Mouse (Mus musculus) hindlimb bud, embryonic 11.5 days (tissue): ENCODE data around the gene Dcdc2c.

ENCODE experiments used
- DNase-seq: peaks from one replicate; pipeline ENCODE4 v3.0.0-alpha.2; 2012; ENCODE audit warnings: low read depth, low spot score; ENCODE audit errors: extremely low spot score

Dcdc2c gene

GRCm38 (mm10) chr12:28552299-28552698 lies at the start of gene Dcdc2c:
Gene Dcdc2c, minus strand, starts transcription at chr12:28552399.
- DNase-seq: no peak

- no peak for DNase-seq
Observed at GRCm38 (mm10) chr12:28598526-28598991, 46.4 kb upstream of the Dcdc2c start.

GRCm38 (mm10) chr12:28598110-28598509 lies 45.9 kb upstream of the Dcdc2c start:
- no peak for DNase-seq

GRCm38 (mm10) chr12:28597699-28598098 lies 45.5 kb upstream of the Dcdc2c start:
- no peak for DNase-seq

GRCm38 (mm10) chr12:28596851-28597250 lies 44.7 kb upstream of the Dcdc2c start:
- DNase-seq: no peak

GRCm38 (mm10) chr12:28590428-28590827 lies 38.2 kb upstream of the Dcdc2c start:
- DNase-seq: no peak

GRCm38 (mm10) chr12:28589090-28589868 lies 37.1 kb upstream of the Dcdc2c start:
- DNase-seq: no peak

GRCm38 (mm10) chr12:28587949-28588348 lies 35.8 kb upstream of the Dcdc2c start:
- no peak for DNase-seq

GRCm38 (mm10) chr12:28584036-28584435 lies 31.8 kb upstream of the Dcdc2c start:
- DNase-seq: no peak

GRCm38 (mm10) chr12:28582423-28582822 lies 30.2 kb upstream of the Dcdc2c start, which contains the start of gene Allc:
Gene Allc, minus strand, starts transcription at chr12:28582523.
- DNase-seq: no peak

- no peak for DNase-seq
Observed at GRCm38 (mm10) chr12:28579132-28579531, 26.9 kb upstream of the Dcdc2c start.

- no peak for DNase-seq
Observed at GRCm38 (mm10) chr12:28578147-28578546, 25.9 kb upstream of the Dcdc2c start.

- DNase-seq: no peak
Observed at GRCm38 (mm10) chr12:28575366-28576070, 23.3 kb upstream of the Dcdc2c start.

- DNase-seq: no peak
Observed at GRCm38 (mm10) chr12:28572241-28572640, 20.0 kb upstream of the Dcdc2c start.

GRCm38 (mm10) chr12:28551775-28552174 lies 424 bp downstream of the Dcdc2c start:
- no peak for DNase-seq

- no peak for DNase-seq
Observed at GRCm38 (mm10) chr12:28548887-28549286, 3.3 kb downstream of the Dcdc2c start.

GRCm38 (mm10) chr12:28514264-28514775 lies 37.9 kb downstream of the Dcdc2c start:
- no peak for DNase-seq

- no peak for DNase-seq
Observed at GRCm38 (mm10) chr12:28509699-28510280, 42.4 kb downstream of the Dcdc2c start.

- no peak for DNase-seq
Observed at GRCm38 (mm10) chr12:28494289-28494688, 57.9 kb downstream of the Dcdc2c start.

- DNase-seq: no peak
Observed at GRCm38 (mm10) chr12:28482483-28483160, 69.6 kb downstream of the Dcdc2c start.

- DNase-seq: no peak
Observed at GRCm38 (mm10) chr12:28460951-28461431, 91.2 kb downstream of the Dcdc2c start.
